In genomic region chr5:5693541-5693955, GRCm38 (mm10) we compare ENCODE assay signal across 9 mouse cellular contexts. TPM values are rescaled to one million over a fixed set of nuclear protein-coding genes. Genes with fewer than 3 reads are reported as not detected.
DNase-seq lines count a peak whose midpoint lies in the region; ATAC-seq and TF ChIP-seq lines count a peak whose summit lies in the region.
"Had no signal": no experiment of that assay in that cellular context is flagged by ENCODE, and none has a peak within 500 bp of the region (broad histone marks: within the 10 kb centered on the region; RNA-seq: fewer than 3 reads in every experiment).

No protein-coding gene starts in this region.

- H3K4me2 ChIP-seq in intestine, embryonic 16.5 days (ENCODE audit: low read depth, low read length) = peak overlapping the region; percentile 79
- H3K4me2 ChIP-seq in neural tube, embryonic 11.5 days (ENCODE audit: low read depth) = peak overlapping the region; percentile 77

- peak; percentile 57 for ATAC-seq in intestine, embryonic 16.5 days
- ATAC-seq in neural tube, embryonic 11.5 days (ENCODE audit: insufficient read depth, low FRiP score, low TSS enrichment) = peak; percentile 58
- no peak for ATAC-seq in activated CD4-positive, CD25-positive, alpha-beta regulatory T cell, adult 4 months

- no peaks in the 10 kb centered on the region; the same call in 1 of the 2 replicates for H3K9me3 ChIP-seq in embryonic facial prominence, embryonic 10.5 days
- no peaks in the 10 kb centered on the region for H3K9me3 ChIP-seq in intestine, embryonic 16.5 days (ENCODE audit: control insufficient read depth, low read length)
- no peaks in the 10 kb centered on the region for H3K9me3 ChIP-seq in neural tube, embryonic 11.5 days (ENCODE audit: control insufficient read depth, low read length)

- H3K4me1 ChIP-seq in embryonic facial prominence, embryonic 10.5 days = peaks cover 11% of the 10 kb centered on the region; the same call in 1 of the 2 replicates
- no peaks in the 10 kb centered on the region for H3K4me1 ChIP-seq in intestine, embryonic 16.5 days (ENCODE audit: control insufficient read depth, insufficient read depth, low read length)
- H3K4me1 ChIP-seq in neural tube, embryonic 11.5 days (ENCODE audit: control insufficient read depth, insufficient read depth, low read length) = no peaks in the 10 kb centered on the region

- TF ChIP-seq CTCF in gastrocnemius, adult 2 months (IDR thresholded peaks at IDR 0.05) = no peak

- H3K36me3 ChIP-seq in embryonic facial prominence, embryonic 10.5 days (replicated peaks) = no peaks in the 10 kb centered on the region
- H3K36me3 ChIP-seq in intestine, embryonic 16.5 days (ENCODE audit: control insufficient read depth, insufficient read depth, low read length) = no peaks in the 10 kb centered on the region
- no peaks in the 10 kb centered on the region for H3K36me3 ChIP-seq in neural tube, embryonic 11.5 days (ENCODE audit: control insufficient read depth, insufficient read depth, low read length)

- peak overlapping the region; percentile 79 for H3K4me3 ChIP-seq in gastrocnemius, adult 2 months
- H3K4me3 ChIP-seq in embryonic facial prominence, embryonic 10.5 days = peak overlapping the region; percentile 85
- H3K4me3 ChIP-seq in intestine, embryonic 16.5 days (ENCODE audit: low read length) = peak overlapping the region; percentile 66
- H3K4me3 ChIP-seq in neural tube, embryonic 11.5 days (ENCODE audit: low read depth, low read length) = peak overlapping the region; percentile 76

- H3K27ac ChIP-seq in gastrocnemius, adult 2 months = peak overlapping the region; percentile 64
- H3K27ac ChIP-seq in embryonic facial prominence, embryonic 10.5 days (replicated peaks) = peak overlapping the region; percentile 94
- H3K27ac ChIP-seq in intestine, embryonic 16.5 days (ENCODE audit: low read length) = no peak overlapping the region; the same call in 1 of the 2 replicates
- H3K27ac ChIP-seq in neural tube, embryonic 11.5 days (ENCODE audit: low read depth, low read length) = no peak overlapping the region

- H3K9ac ChIP-seq in intestine, embryonic 16.5 days (ENCODE audit: low read depth, low read length) = peak overlapping the region; percentile 78
- peak overlapping the region; percentile 85 for H3K9ac ChIP-seq in neural tube, embryonic 11.5 days (ENCODE audit: low read length)

- 1% methylated on average over 29 of the region's 29 CpGs for WGBS in embryonic facial prominence, embryonic 10.5 days
- 0% methylated on average over 29 of the region's 29 CpGs for WGBS in intestine, embryonic 16.5 days
- WGBS in neural tube, embryonic 11.5 days = under 1% methylated on average over 13 of the region's 29 CpGs

- DNase-seq in gastrocnemius, adult 2 months = no peak
- DNase-seq in gastrocnemius, postnatal 25 days = no peak
- peak; percentile 62 for DNase-seq in 3T3-L1 (ENCODE audit: low read depth, low spot score)
- no peak for DNase-seq in embryonic facial prominence, embryonic 10.5 days (ENCODE audit: low spot score)
- DNase-seq in neural tube, embryonic 11.5 days (ENCODE audit: low spot score) = peak; percentile 62
- no peak for DNase-seq in layer of hippocampus, adult 9-11 months

- intact Hi-C loops in gastrocnemius, adult 2 months (cut with DNase I) = no loop called here

- H3K27me3 ChIP-seq in embryonic facial prominence, embryonic 10.5 days (replicated peaks; ENCODE audit: low read depth, poor library complexity, severe bottlenecking) = peaks cover 20% of the 10 kb centered on the region; the same call in 1 of the 2 replicates
- no peaks in the 10 kb centered on the region for H3K27me3 ChIP-seq in intestine, embryonic 16.5 days (replicated peaks; ENCODE audit: control insufficient read depth, insufficient read depth, low read length)
- 0 out of 2 replicates have a peak, but pooled peaks cover 3% of the 10 kb centered on the region for H3K27me3 ChIP-seq in neural tube, embryonic 11.5 days (ENCODE audit: control insufficient read depth, insufficient read depth, low read length)
- H3K27me3 ChIP-seq: CH12.LX had no signal

RNA-seq across cellular contexts. Expression of gene Steap2, which starts 0.8 kb away (rescaled TPM):
- total RNA-seq in gastrocnemius, adult 2 months (2021) = under 1 TPM; 0.36 to 0.61 TPM
- under 1 TPM; 0.32 to 0.33 TPM for total RNA-seq in gastrocnemius, postnatal 25 days (2021)
- polyA plus RNA-seq in embryonic facial prominence, embryonic 10.5 days (2016; fragmentation: Nextera tagmentation; extraction: Ambion mirVana) = 6.4 and 8.6 TPM in 2 replicates
- polyA plus RNA-seq in intestine, embryonic 16.5 days (2015; fragmentation: Nextera tagmentation; extraction: Ambion mirVana) = 9.1 and 9.2 TPM in 2 replicates
- polyA plus RNA-seq in neural tube, embryonic 11.5 days (2014; fragmentation: Nextera tagmentation; extraction: Ambion mirVana) = 6.8 and 7.4 TPM in 2 replicates
- under 1 TPM in 1 of 2 experiments, not detected in 1; 0.03 TPM for polyA plus RNA-seq in activated CD4-positive, CD25-positive, alpha-beta regulatory T cell, adult 4 months (2017; shearing (Covaris generic))
- total RNA-seq: CH12.LX had no signal

RNA-seq across cellular contexts. Expression of gene Cfap69, which starts 29.5 kb away (rescaled TPM):
- total RNA-seq in gastrocnemius, adult 2 months (2021) = under 1 TPM; 0.05 to 0.20 TPM
- 1 to 10 TPM in 1 of 2 experiments, not detected in 1; 1.0 TPM for total RNA-seq in gastrocnemius, postnatal 25 days (2021)
- 2.3 and 2.9 TPM in 2 replicates for polyA plus RNA-seq in embryonic facial prominence, embryonic 10.5 days (2016; fragmentation: Nextera tagmentation; extraction: Ambion mirVana)
- 0.94 and 1.0 TPM in 2 replicates for polyA plus RNA-seq in intestine, embryonic 16.5 days (2015; fragmentation: Nextera tagmentation; extraction: Ambion mirVana)
- polyA plus RNA-seq in neural tube, embryonic 11.5 days (2014; fragmentation: Nextera tagmentation; extraction: Ambion mirVana) = 5.1 and 5.6 TPM in 2 replicates
- not detected for polyA plus RNA-seq in activated CD4-positive, CD25-positive, alpha-beta regulatory T cell, adult 4 months (2017; shearing (Covaris generic))

RNA-seq across cellular contexts. Expression of gene Steap1, which starts 55.6 kb away (rescaled TPM):
- not detected for total RNA-seq in gastrocnemius, adult 2 months (2021)
- not detected for total RNA-seq in gastrocnemius, postnatal 25 days (2021)
- 6.0 and 6.1 TPM in 2 replicates for polyA plus RNA-seq in embryonic facial prominence, embryonic 10.5 days (2016; fragmentation: Nextera tagmentation; extraction: Ambion mirVana)
- 4.1 and 5.7 TPM in 2 replicates for polyA plus RNA-seq in intestine, embryonic 16.5 days (2015; fragmentation: Nextera tagmentation; extraction: Ambion mirVana)
- 5.4 TPM in 2 replicates for polyA plus RNA-seq in neural tube, embryonic 11.5 days (2014; fragmentation: Nextera tagmentation; extraction: Ambion mirVana)
- not detected for polyA plus RNA-seq in activated CD4-positive, CD25-positive, alpha-beta regulatory T cell, adult 4 months (2017; shearing (Covaris generic))
- total RNA-seq: CH12.LX had no signal

Comparison
In these comparisons a context has a peak if more than half of its experiments do, and no peak if none do; other contexts are left out.
1. DNase-seq: peak in 3T3-L1 (single experiment) and neural tube, embryonic 11.5 days (single experiment); none in gastrocnemius, adult 2 months (single experiment), gastrocnemius, postnatal 25 days (single experiment), embryonic facial prominence, embryonic 10.5 days (single experiment) and layer of hippocampus, adult 9-11 months (single experiment).
2. H3K27ac ChIP-seq: peak in gastrocnemius, adult 2 months (single experiment) and embryonic facial prominence, embryonic 10.5 days (single experiment); none in intestine, embryonic 16.5 days (single experiment) and neural tube, embryonic 11.5 days (single experiment).
3. Peak in every context shown above with its lines, with median percentiles within 50 percentile points of each other: H3K4me3 ChIP-seq.